Mouse (Mus musculus): ENCODE measurements around the gene Dlgap3. TPM values are rescaled to one million over a fixed set of nuclear protein-coding genes. Genes with fewer than 3 reads are reported as not detected.

The Dlgap3 gene
- polyA plus RNA-seq, 1 experiment from 2014 or later = 2.8 TPM

DNA sequence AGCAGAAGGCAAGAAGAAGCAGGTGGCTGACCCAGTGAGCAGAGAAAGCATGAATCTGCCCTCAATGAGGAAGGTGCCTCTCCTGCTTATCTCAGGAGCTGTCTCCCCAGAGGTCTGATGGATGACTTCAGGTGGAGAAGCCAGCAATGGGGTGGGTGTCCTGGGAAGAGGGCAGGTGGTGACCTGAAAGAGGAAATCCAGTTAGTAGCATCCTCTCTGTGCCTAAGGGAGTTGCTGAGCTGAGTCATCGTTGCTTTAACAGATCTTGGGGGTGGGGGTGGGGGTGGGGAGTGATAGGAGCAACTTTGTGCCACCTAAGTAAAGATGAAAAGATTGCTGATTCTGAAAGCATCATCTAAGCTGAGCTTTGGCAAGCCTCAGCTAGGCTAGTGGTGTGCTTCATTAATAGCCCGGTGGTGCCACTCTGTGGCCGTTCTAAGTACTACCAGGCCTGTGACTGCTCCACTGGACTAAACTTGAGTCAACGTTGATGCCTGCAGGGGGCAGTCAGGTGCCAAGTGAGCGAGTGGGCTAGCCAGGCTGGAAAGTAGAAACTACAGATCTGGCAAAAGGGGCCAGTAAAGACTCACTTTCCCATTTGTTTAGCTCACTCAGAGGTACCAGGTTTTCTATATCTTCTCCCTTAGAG is 80.8 kb downstream of the Dlgap3 start:
- WGBS = 3% methylated on average over 5 of the region's 5 CpGs
- Histone ChIP-seq H3K27me3 (replicated peaks; ENCODE audit: control insufficient read depth, insufficient read depth, low read length) (no peaks in the 10 kb centered on the region), H3K9ac (ENCODE audit: low read depth, low read length) (no peak overlapping the region), H3K36me3 (ENCODE audit: control insufficient read depth, insufficient read depth, low read length) (peaks cover 24% of the 10 kb centered on the region; the same call in 1 of the 2 replicates), H3K4me3 (ENCODE audit: low read depth, low read length) (no peak overlapping the region), H3K27ac (replicated peaks; ENCODE audit: low read depth, low read length) (no peak overlapping the region), H3K9me3 (ENCODE audit: control insufficient read depth, low read length) (no peaks in the 10 kb centered on the region), H3K4me1 (ENCODE audit: control insufficient read depth, insufficient read depth, low read length) (peaks cover under 1% of the 10 kb centered on the region; the same call in 1 of the 2 replicates), H3K4me2 (ENCODE audit: low read depth, low read length) (no peak overlapping the region)
- ATAC-seq (ENCODE audit: low read depth) (peak; percentile 83; the same call in 1 of the 2 replicates), DNase-seq (ENCODE audit: low spot score) (peak; percentile 91)

DNA sequence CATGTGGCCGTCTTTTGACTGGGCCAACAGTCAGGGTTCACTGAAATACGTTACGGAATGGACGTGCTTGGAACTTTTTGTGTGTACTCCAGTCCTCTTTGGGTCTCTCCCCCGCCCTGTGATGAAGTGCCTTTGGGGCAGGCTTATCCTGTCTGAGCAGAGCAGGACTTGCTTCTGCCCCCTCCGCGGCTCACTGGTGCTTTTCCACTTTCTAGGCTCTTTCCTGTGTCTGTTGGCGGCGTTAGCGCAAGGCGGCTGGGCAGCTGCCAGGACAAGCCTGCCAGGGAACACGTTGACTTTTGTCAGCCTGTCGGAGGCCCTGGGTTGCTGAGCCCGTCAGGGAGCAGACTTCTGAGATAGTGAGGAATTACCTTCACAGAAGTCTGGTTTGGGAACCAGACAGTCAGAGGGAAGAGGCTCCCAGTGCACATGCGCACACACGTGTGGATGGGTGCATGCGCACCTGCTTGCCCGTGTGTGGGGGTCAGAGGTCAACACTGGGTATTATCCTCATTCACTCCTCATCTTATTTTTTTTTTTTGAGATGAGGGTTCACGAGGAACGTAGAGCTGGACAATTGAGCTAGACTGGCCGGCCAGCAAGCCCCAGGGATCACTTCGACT is 83.1 kb downstream of the Dlgap3 start:
- H3K27ac ChIP-seq (replicated peaks; ENCODE audit: low read depth, low read length) = no peak overlapping the region
- peak; percentile 46 for DNase-seq (ENCODE audit: low spot score)
- peak overlapping the region; percentile 18; the same call in 1 of the 2 replicates for H3K4me2 ChIP-seq (ENCODE audit: low read depth, low read length)

DNA sequence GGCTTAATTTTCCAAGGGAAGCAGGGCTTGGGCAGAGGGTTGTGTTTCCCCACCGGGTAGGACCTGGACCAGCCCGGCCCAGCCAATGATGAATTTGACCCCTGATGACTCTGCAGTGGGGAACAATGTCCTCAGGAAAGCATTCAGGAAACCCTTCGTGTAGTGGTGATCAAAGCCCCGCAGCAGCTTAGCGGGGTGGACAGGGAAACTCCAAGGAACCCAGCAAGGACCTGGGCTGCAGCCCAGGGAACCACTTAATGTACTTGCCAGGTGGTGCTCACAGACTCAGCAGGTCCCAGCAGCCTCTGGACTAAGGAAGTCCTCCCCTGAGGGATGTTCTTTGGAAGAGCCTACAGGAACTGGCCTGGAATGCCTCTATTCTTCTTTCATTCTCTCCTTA is 87.7 kb downstream of the Dlgap3 start:
- DNase-seq (ENCODE audit: low spot score) = no peak
- H3K4me1 ChIP-seq (ENCODE audit: control insufficient read depth, insufficient read depth, low read length) = no peaks in the 10 kb centered on the region
- H3K4me3 ChIP-seq (ENCODE audit: low read depth, low read length) = no peak overlapping the region
- H3K4me2 ChIP-seq (ENCODE audit: low read depth, low read length) = no peak overlapping the region
- H3K27ac ChIP-seq (replicated peaks; ENCODE audit: low read depth, low read length) = no peak overlapping the region
- no peak overlapping the region for H3K9ac ChIP-seq (ENCODE audit: low read depth, low read length)
- H3K36me3 ChIP-seq (ENCODE audit: control insufficient read depth, insufficient read depth, low read length) = no peaks in the 10 kb centered on the region
- 53% methylated on average over 5 of the region's 5 CpGs for WGBS
- H3K27me3 ChIP-seq (replicated peaks; ENCODE audit: control insufficient read depth, insufficient read depth, low read length) = no peaks in the 10 kb centered on the region
- H3K9me3 ChIP-seq (ENCODE audit: control insufficient read depth, low read length) = no peaks in the 10 kb centered on the region
- no peak for ATAC-seq (ENCODE audit: low read depth)

More for the DNA sequence above, 83.1 kb downstream of the Dlgap3 start:
- Histone ChIP-seq H3K9ac (ENCODE audit: low read depth, low read length) (peak overlapping the region; percentile 14; the same call in 1 of the 2 replicates), H3K9me3 (ENCODE audit: control insufficient read depth, low read length) (no peaks in the 10 kb centered on the region), H3K27me3 (replicated peaks; ENCODE audit: control insufficient read depth, insufficient read depth, low read length) (no peaks in the 10 kb centered on the region), H3K36me3 (ENCODE audit: control insufficient read depth, insufficient read depth, low read length) (peaks cover 15% of the 10 kb centered on the region; the same call in 1 of the 2 replicates), H3K4me1 (ENCODE audit: control insufficient read depth, insufficient read depth, low read length) (no peaks in the 10 kb centered on the region), H3K4me3 (ENCODE audit: low read depth, low read length) (no peak overlapping the region)
- WGBS = 52% methylated on average over 22 of the region's 22 CpGs
- peak; percentile 32; the same call in 1 of the 2 replicates for ATAC-seq (ENCODE audit: low read depth)

DNA sequence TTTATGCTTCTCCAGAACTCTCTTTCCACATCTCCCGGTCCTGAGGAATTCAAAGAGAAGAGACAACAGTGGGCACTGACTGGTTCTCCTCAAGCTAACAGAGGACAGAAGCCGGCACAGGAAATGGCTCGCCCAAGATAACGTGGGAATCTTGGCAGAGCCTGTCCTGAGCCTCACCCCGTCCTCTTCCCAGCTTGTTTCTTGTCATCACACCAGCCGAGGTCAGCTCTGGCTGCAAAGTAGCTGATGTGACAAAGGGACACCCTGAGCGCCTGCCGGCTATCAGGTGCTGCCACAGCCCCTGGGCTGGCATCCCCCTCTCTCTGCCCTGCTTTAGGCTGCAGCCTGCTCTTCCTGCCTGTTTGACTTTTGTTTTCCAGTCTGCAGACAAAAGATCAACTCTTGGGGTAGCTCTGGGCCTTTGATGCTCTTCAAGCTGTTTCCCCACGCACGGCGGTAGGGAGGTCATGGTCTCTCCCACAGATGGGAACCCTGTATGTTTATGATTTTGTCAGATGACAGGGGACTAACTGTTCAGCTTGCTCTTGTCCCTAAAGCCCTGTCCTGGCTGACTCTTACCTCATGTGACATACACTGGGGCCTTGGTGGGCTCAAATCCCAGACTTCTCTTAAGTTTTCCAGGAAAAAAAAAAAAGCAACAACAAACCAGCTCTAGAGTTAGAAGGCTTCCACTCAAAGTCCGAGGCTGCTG is 89.3 kb downstream of the Dlgap3 start:
- Histone ChIP-seq H3K27ac (replicated peaks; ENCODE audit: low read depth, low read length) (no peak overlapping the region), H3K36me3 (ENCODE audit: control insufficient read depth, insufficient read depth, low read length) (no peaks in the 10 kb centered on the region), H3K4me2 (ENCODE audit: low read depth, low read length) (no peak overlapping the region), H3K4me3 (ENCODE audit: low read depth, low read length) (no peak overlapping the region), H3K9me3 (ENCODE audit: control insufficient read depth, low read length) (no peaks in the 10 kb centered on the region), H3K27me3 (replicated peaks; ENCODE audit: control insufficient read depth, insufficient read depth, low read length) (no peaks in the 10 kb centered on the region), H3K9ac (ENCODE audit: low read depth, low read length) (no peak overlapping the region), H3K4me1 (ENCODE audit: control insufficient read depth, insufficient read depth, low read length) (no peaks in the 10 kb centered on the region)
- 50% methylated on average over 12 of the region's 12 CpGs for WGBS
- DNase-seq (ENCODE audit: low spot score) = no peak
- no peak for ATAC-seq (ENCODE audit: low read depth)

DNA sequence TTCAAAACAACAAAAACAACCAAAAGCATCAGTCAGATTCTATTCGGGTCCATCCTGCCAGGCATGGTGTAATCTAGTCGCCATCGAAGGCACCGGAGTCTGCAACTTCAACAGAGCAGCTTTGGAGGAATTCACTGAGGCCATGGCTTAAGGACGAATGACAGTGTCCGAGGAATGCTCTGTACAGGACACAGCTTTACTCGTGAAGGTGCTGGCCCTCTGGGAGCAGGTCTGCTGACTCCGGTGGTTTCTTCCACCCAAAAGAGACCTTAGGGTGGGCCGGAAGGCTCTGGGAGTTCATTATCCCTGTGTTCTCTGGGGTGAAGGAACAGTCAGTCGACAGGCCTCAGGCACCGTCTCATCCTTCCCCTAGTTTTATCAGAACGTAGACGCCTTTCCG is 92.6 kb downstream of the Dlgap3 start:
- H3K4me3 ChIP-seq (ENCODE audit: low read depth, low read length) = no peak overlapping the region
- no peak overlapping the region for H3K4me2 ChIP-seq (ENCODE audit: low read depth, low read length)
- WGBS = 88% methylated on average over 14 of the region's 14 CpGs
- H3K9ac ChIP-seq (ENCODE audit: low read depth, low read length) = no peak overlapping the region
- H3K36me3 ChIP-seq (ENCODE audit: control insufficient read depth, insufficient read depth, low read length) = no peaks in the 10 kb centered on the region
- H3K27me3 ChIP-seq (replicated peaks; ENCODE audit: control insufficient read depth, insufficient read depth, low read length) = no peaks in the 10 kb centered on the region
- ATAC-seq (ENCODE audit: low read depth) (no peak), DNase-seq (ENCODE audit: low spot score) (no peak)
- no peaks in the 10 kb centered on the region for H3K9me3 ChIP-seq (ENCODE audit: control insufficient read depth, low read length)
- H3K4me1 ChIP-seq (ENCODE audit: control insufficient read depth, insufficient read depth, low read length) = no peaks in the 10 kb centered on the region
- H3K27ac ChIP-seq (replicated peaks; ENCODE audit: low read depth, low read length) = no peak overlapping the region

DNA sequence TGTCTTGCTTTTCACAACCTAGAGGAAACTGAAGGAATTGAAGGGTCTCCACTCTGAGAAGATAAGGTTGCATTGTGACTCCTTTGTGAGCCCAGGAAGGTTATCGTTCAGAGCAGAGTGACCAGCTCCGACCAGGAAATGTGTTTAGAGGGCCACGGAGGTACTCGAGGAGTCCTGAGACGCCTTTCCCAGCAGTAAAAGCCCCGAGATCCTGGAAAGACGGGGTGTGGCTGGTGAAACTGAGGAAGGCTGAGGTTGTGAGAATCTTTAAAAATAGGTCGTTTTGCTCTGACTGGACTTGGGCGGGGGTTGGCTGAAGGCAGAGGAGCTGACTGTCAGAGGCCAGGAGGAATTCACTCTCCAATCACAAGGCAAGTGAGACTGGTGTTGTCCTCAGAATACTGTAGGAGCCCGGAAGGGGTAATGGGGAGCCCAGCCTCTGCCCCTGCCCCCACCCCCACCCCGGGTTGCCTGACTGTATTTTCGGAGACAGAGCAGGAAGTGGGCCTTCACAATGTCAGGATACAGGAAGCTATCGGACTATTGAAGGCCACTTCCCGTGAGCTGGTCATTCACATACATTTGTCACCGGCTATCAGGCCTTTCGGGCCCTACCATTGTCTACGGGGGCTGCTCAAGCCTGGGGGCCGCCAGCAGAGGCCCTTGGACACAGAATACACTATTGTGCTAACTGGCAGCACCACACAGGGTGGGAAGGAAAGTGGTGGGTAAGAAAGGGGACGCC is 94.6 kb downstream of the Dlgap3 start:
- H3K9me3 ChIP-seq (ENCODE audit: control insufficient read depth, low read length) = no peaks in the 10 kb centered on the region
- ATAC-seq (ENCODE audit: low read depth) (no peak), DNase-seq (ENCODE audit: low spot score) (peak; percentile 24)
- H3K4me3 ChIP-seq (ENCODE audit: low read depth, low read length) = no peak overlapping the region
- H3K27ac ChIP-seq (replicated peaks; ENCODE audit: low read depth, low read length) = no peak overlapping the region
- H3K27me3 ChIP-seq (replicated peaks; ENCODE audit: control insufficient read depth, insufficient read depth, low read length) = no peaks in the 10 kb centered on the region
- H3K4me2 ChIP-seq (ENCODE audit: low read depth, low read length) = no peak overlapping the region
- 61% methylated on average over 19 of the region's 19 CpGs for WGBS
- H3K9ac ChIP-seq (ENCODE audit: low read depth, low read length) = no peak overlapping the region
- H3K36me3 ChIP-seq (ENCODE audit: control insufficient read depth, insufficient read depth, low read length) = no peaks in the 10 kb centered on the region
- H3K4me1 ChIP-seq (ENCODE audit: control insufficient read depth, insufficient read depth, low read length) = no peaks in the 10 kb centered on the region

DNA sequence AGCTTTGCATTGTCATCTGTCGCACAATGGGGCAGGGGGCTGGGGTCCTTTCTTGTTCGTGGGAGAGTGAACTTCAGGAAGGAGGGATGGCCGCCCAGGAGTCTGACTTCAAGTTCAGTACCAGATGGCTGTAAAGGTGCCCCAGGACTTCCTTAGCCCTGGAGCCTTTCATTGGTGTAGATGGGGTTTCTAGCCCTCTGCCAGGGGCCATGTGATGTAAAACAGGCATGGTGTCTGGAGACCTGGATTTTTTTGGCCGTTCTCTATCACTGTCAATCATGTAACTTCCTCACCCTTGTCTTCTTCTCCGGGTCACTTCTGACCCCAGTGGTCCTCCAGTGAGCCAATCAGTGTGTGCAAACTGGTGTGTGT is 95.2 kb downstream of the Dlgap3 start:
- H3K4me1 ChIP-seq (ENCODE audit: control insufficient read depth, insufficient read depth, low read length) = no peaks in the 10 kb centered on the region
- no peaks in the 10 kb centered on the region for H3K9me3 ChIP-seq (ENCODE audit: control insufficient read depth, low read length)
- 58% methylated on average over 5 of the region's 5 CpGs for WGBS
- no peak overlapping the region for H3K27ac ChIP-seq (replicated peaks; ENCODE audit: low read depth, low read length)
- H3K4me3 ChIP-seq (ENCODE audit: low read depth, low read length) = no peak overlapping the region
- H3K9ac ChIP-seq (ENCODE audit: low read depth, low read length) = no peak overlapping the region
- ATAC-seq (ENCODE audit: low read depth) (no peak), DNase-seq (ENCODE audit: low spot score) (no peak)
- no peaks in the 10 kb centered on the region for H3K27me3 ChIP-seq (replicated peaks; ENCODE audit: control insufficient read depth, insufficient read depth, low read length)
- no peak overlapping the region for H3K4me2 ChIP-seq (ENCODE audit: low read depth, low read length)
- no peaks in the 10 kb centered on the region for H3K36me3 ChIP-seq (ENCODE audit: control insufficient read depth, insufficient read depth, low read length)

DNA sequence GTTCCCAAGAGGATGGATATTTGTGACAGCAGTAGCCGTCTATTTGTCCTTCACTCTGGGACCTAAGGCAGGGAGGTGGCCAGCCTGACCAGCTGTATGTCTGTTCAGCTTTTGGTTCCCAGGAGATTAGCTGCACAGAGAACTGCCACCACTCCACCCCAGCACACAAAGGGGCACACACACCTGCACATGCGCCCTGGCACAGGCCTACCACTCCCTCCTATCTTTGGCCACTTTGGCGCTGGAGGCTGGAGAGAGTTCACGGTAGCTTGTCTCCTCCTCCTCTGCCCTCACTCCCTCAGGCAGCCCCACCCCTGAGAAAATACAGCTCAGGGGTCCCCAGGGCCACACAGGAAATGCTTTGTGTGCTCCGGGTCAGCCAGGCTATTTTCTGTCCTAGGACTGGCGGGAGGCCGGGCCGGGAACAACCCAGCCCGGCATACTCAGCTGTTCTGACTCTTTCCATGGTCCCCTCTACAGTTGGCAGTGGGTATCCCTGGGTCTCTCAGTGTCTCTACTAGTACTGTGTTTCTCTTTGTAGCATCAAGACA is 109.5 kb downstream of the Dlgap3 start:
- Histone ChIP-seq H3K4me3 (ENCODE audit: low read depth, low read length) (no peak overlapping the region), H3K9me3 (ENCODE audit: control insufficient read depth, low read length) (no peaks in the 10 kb centered on the region), H3K27me3 (replicated peaks; ENCODE audit: control insufficient read depth, insufficient read depth, low read length) (no peaks in the 10 kb centered on the region), H3K4me1 (ENCODE audit: control insufficient read depth, insufficient read depth, low read length) (no peaks in the 10 kb centered on the region), H3K27ac (replicated peaks; ENCODE audit: low read depth, low read length) (no peak overlapping the region), H3K4me2 (ENCODE audit: low read depth, low read length) (no peak overlapping the region), H3K9ac (ENCODE audit: low read depth, low read length) (no peak overlapping the region), H3K36me3 (ENCODE audit: control insufficient read depth, insufficient read depth, low read length) (no peaks in the 10 kb centered on the region)
- peak; percentile 30 for DNase-seq (ENCODE audit: low spot score)
- peak; percentile 53; the same call in 1 of the 2 replicates for ATAC-seq (ENCODE audit: low read depth)
- WGBS = 33% methylated on average over 9 of the region's 9 CpGs
